Comparison of ENCODE assay signal across 27 mouse cellular contexts in the genomic region with DNA sequence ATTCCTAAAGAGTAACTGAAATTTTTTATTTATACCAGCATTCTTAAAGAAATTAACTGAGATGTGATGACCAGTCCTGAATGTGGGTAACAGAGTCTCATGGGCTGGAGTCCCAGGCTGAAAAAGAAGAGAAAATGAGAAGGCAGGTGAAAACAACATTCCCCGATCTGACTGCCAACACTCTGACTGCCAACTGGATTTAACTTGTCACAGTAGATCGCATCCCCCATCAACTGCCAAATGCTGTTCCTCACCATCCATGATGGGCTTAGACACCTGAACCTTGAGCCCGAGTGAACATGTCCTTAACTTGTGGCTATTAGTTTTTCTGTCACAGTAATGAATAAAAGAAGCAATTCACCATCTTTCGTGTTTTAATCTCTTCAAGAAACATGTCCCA.
DNase-seq lines count a peak whose midpoint lies in the region; ATAC-seq and TF ChIP-seq lines count a peak whose summit lies in the region.
"Had no signal": no experiment of that assay in that cellular context is flagged by ENCODE, and none has a peak within 500 bp of the region (broad histone marks: within the 10 kb centered on the region; RNA-seq: fewer than 3 reads in every experiment).

No protein-coding gene starts in this region.

- no peak overlapping the region for H3K4me2 ChIP-seq in hindbrain, postnatal 0 days (ENCODE audit: low read depth, low read length)
- no peak overlapping the region for H3K4me2 ChIP-seq in hindbrain, embryonic 11.5 days (replicated peaks; ENCODE audit: low read depth, low read length)
- H3K4me2 ChIP-seq: embryonic facial prominence, embryonic 13.5 days; forebrain, embryonic 12.5 days; forebrain, embryonic 15.5 days; heart, embryonic 13.5 days; hindbrain, embryonic 12.5 days; hindbrain, embryonic 15.5 days had no signal

- no peaks in the 10 kb centered on the region for H3K27me3 ChIP-seq in hindbrain, postnatal 0 days (ENCODE audit: insufficient read depth, low read length)
- no peaks in the 10 kb centered on the region for H3K27me3 ChIP-seq in hindbrain, embryonic 11.5 days (ENCODE audit: control insufficient read depth, insufficient read depth, low read length)
- H3K27me3 ChIP-seq: embryonic facial prominence, embryonic 13.5 days; forebrain, embryonic 12.5 days; forebrain, embryonic 15.5 days; heart, embryonic 13.5 days; hindbrain, embryonic 12.5 days; hindbrain, embryonic 15.5 days had no signal

- H3K9me3 ChIP-seq in hindbrain, postnatal 0 days (ENCODE audit: low read length): no peaks in the 10 kb centered on the region
- H3K9me3 ChIP-seq in hindbrain, embryonic 11.5 days (ENCODE audit: control insufficient read depth, low read length): no peaks in the 10 kb centered on the region
- H3K9me3 ChIP-seq: embryonic facial prominence, embryonic 10.5 days; embryonic facial prominence, embryonic 13.5 days; forebrain, embryonic 12.5 days; forebrain, embryonic 15.5 days; heart, embryonic 10.5 days; heart, embryonic 13.5 days; hindbrain, embryonic 12.5 days; hindbrain, embryonic 15.5 days had no signal

- H3K27ac ChIP-seq in hindbrain, postnatal 0 days: no peak overlapping the region
- H3K27ac ChIP-seq in hindbrain, embryonic 11.5 days (ENCODE audit: low read depth, low read length): no peak overlapping the region
- H3K27ac ChIP-seq: embryonic facial prominence, embryonic 10.5 days; embryonic facial prominence, embryonic 13.5 days; forebrain, embryonic 12.5 days; forebrain, embryonic 15.5 days; heart, adult 2 months; heart, embryonic 10.5 days; heart, embryonic 13.5 days; hindbrain, embryonic 12.5 days; hindbrain, embryonic 15.5 days had no signal

- peak; percentile 2 for DNase-seq in cerebellum, adult 11-12 months
- DNase-seq in cerebellum, postnatal 4 days (ENCODE audit: low spot score in 2 of 2): no peak
- peak; percentile 2 for DNase-seq in hindbrain, postnatal 0 days (ENCODE audit: low spot score)
- DNase-seq in hindbrain, embryonic 11.5 days (ENCODE audit: low spot score): no peak
- peak; percentile 37 to 66 for DNase-seq in cerebellum, postnatal 14 days
- DNase-seq: adrenal gland, postnatal 10 days; adrenal gland, postnatal 36 days; embryo, embryonic 11 days; gastrocnemius, postnatal 10 days; gastrocnemius, postnatal 36 days; heart, adult 2 months; heart, postnatal 14 days; heart, postnatal 4 days; kidney, adult 18-20 months; kidney, adult 9 months had no signal

- TF ChIP-seq CTCF in hindbrain, postnatal 0 days (IDR thresholded peaks at IDR 0.05; ENCODE audit: low read depth): no peak

- no peak for ATAC-seq in hindbrain, postnatal 0 days
- no peak for ATAC-seq in hindbrain, embryonic 11.5 days (ENCODE audit: low FRiP score)
- no peak for ATAC-seq in inflammation-experienced regulatory T-cells, adult 6 months
- ATAC-seq: activated CD4-positive, CD25-positive, alpha-beta regulatory T cell, adult 4 months; forebrain, embryonic 15.5 days; intestine, embryonic 16.5 days had no signal

- WGBS in hindbrain, postnatal 0 days: 77% methylated on average over 4 of the region's 4 CpGs
- 94% methylated on average over 4 of the region's 4 CpGs for WGBS in hindbrain, embryonic 11.5 days

- H3K4me1 ChIP-seq in hindbrain, postnatal 0 days (ENCODE audit: insufficient read depth, low read length): no peaks in the 10 kb centered on the region
- no peaks in the 10 kb centered on the region for H3K4me1 ChIP-seq in hindbrain, embryonic 11.5 days (replicated peaks; ENCODE audit: control insufficient read depth, insufficient read depth, low read length)
- H3K4me1 ChIP-seq: embryonic facial prominence, embryonic 10.5 days; embryonic facial prominence, embryonic 13.5 days; forebrain, embryonic 12.5 days; forebrain, embryonic 15.5 days; heart, embryonic 10.5 days; heart, embryonic 13.5 days; hindbrain, embryonic 12.5 days; hindbrain, embryonic 15.5 days had no signal

- no peaks in the 10 kb centered on the region for H3K36me3 ChIP-seq in hindbrain, postnatal 0 days (ENCODE audit: insufficient read depth, low read length)
- no peaks in the 10 kb centered on the region for H3K36me3 ChIP-seq in hindbrain, embryonic 11.5 days (ENCODE audit: control insufficient read depth, insufficient read depth, low read length)
- H3K36me3 ChIP-seq: embryonic facial prominence, embryonic 10.5 days; embryonic facial prominence, embryonic 13.5 days; forebrain, embryonic 12.5 days; forebrain, embryonic 15.5 days; heart, embryonic 10.5 days; heart, embryonic 13.5 days; hindbrain, embryonic 12.5 days; hindbrain, embryonic 15.5 days had no signal

- no peak overlapping the region for H3K4me3 ChIP-seq in hindbrain, postnatal 0 days (ENCODE audit: low read length)
- H3K4me3 ChIP-seq in hindbrain, embryonic 11.5 days (ENCODE audit: low read depth, low read length): no peak overlapping the region
- H3K4me3 ChIP-seq: embryonic facial prominence, embryonic 10.5 days; embryonic facial prominence, embryonic 13.5 days; erythroblast, embryonic 14.5 days; forebrain, embryonic 12.5 days; forebrain, embryonic 15.5 days; heart, adult 2 months; heart, embryonic 10.5 days; heart, embryonic 13.5 days; hindbrain, embryonic 12.5 days; hindbrain, embryonic 15.5 days had no signal

- H3K9ac ChIP-seq in hindbrain, postnatal 0 days (replicated peaks; ENCODE audit: low read length): no peak overlapping the region
- no peak overlapping the region for H3K9ac ChIP-seq in hindbrain, embryonic 11.5 days (ENCODE audit: low read depth, low read length)
- H3K9ac ChIP-seq: embryonic facial prominence, embryonic 13.5 days; forebrain, embryonic 12.5 days; forebrain, embryonic 15.5 days; heart, embryonic 13.5 days; hindbrain, embryonic 12.5 days; hindbrain, embryonic 15.5 days had no signal

Comparison
In these comparisons a context has a peak if more than half of its experiments do, and no peak if none do; other contexts are left out.
1. DNase-seq: peak in cerebellum, adult 11-12 months (single experiment), hindbrain, postnatal 0 days (single experiment) and cerebellum, postnatal 14 days (2 of 2); none in cerebellum, postnatal 4 days (0 of 2) and hindbrain, embryonic 11.5 days (single experiment).